Mouse (Mus musculus) G1E (cell line): ENCODE measurements at regions not wholly inside any gene's neighbourhood (a gene's known extent, or its start where the extent isn't known, plus 50 kb on each side); places are given as distances from the start of the nearest gene placed in this dataset.

Experiments used
- CTCF ChIP-seq: IDR thresholded peaks from 2 replicates; pipeline ENCODE4 v1.5.1; 2012; ENCODE audit warnings: low read depth, low read length, inconsistent platforms, mixed read lengths
- GATA1 ChIP-seq: IDR thresholded peaks from 2 replicates; pipeline ENCODE4 v1.6.1; 2012; ENCODE audit warnings: borderline replicate concordance, low read length, inconsistent platforms, mixed read lengths
- POLR2AphosphoS5 ChIP-seq: IDR thresholded peaks from 2 replicates; pipeline ENCODE4 v1.6.1; 2012; ENCODE audit warnings: low read depth, low read length, inconsistent platforms; ENCODE audit not compliant: insufficient replicate concordance

DNA sequence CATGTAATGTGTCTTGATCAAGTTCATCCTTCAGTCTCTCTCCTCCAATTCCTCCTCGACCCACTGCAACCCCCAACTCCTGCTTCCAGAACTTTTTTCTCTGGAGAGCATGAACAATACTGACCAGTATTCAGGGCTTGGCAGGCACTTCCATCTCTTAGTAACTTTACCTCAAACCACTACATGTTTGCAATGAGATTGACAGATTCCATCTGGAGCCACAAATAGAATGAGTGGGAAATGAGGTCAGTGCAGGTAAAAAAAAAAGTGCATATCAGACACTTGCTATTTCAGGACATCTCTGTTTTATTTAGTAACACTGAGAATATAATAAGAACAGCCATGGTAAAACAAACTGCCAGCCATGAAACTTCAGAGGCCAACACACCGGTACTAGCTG is 94.5 kb upstream of the Ifne start:
- TF ChIP-seq CTCF: no peak
- TF ChIP-seq POLR2AphosphoS5: no peak
- TF ChIP-seq GATA1: no peak
